Mouse (Mus musculus): ENCODE measurements around the gene Nfix. TPM values are rescaled to one million over a fixed set of nuclear protein-coding genes. Genes with fewer than 3 reads are reported as not detected.

Nfix gene
- polyA plus RNA-seq, 1 experiment, result 18.2 TPM

GRCm38 (mm10) chr8:84697166-84698130 is 102.7 kb downstream of the Nfix start:
- 79% methylated on average over 14 of the region's 14 CpGs for WGBS
- DNase-seq, result peak; percentile 64

GRCm38 (mm10) chr8:84695140-84695539 is 105.0 kb downstream of the Nfix start:
- 95% methylated on average over 6 of the region's 6 CpGs for WGBS

More at GRCm38 (mm10) chr8:84697166-84698130, 102.7 kb downstream of the Nfix start:
- H3K36me3 ChIP-seq (ENCODE audit: control insufficient read depth, insufficient read depth, low read length), result no peaks in the 10 kb centered on the region
- H3K4me1 ChIP-seq (replicated peaks; ENCODE audit: control insufficient read depth, insufficient read depth, low read length), result peaks cover 35% of the 10 kb centered on the region
- no peaks in the 10 kb centered on the region for H3K27me3 ChIP-seq (ENCODE audit: control insufficient read depth, insufficient read depth, low read length)
- H3K27ac ChIP-seq (ENCODE audit: control insufficient read depth, insufficient read depth, low read length), result no peak overlapping the region
- TF ChIP-seq POLR2A (IDR thresholded peaks at IDR 0.05; ENCODE audit: control insufficient read depth, extremely low read depth, insufficient read depth, low read length, poor library complexity), result no peak
- TF ChIP-seq CTCF (IDR thresholded peaks at IDR 0.05; ENCODE audit: borderline replicate concordance, control insufficient read depth, extremely low read depth, insufficient read depth, low read length, poor library complexity), result no peak
- no peak overlapping the region for H3K4me3 ChIP-seq (ENCODE audit: control insufficient read depth, insufficient read depth, low read length)

DNA sequence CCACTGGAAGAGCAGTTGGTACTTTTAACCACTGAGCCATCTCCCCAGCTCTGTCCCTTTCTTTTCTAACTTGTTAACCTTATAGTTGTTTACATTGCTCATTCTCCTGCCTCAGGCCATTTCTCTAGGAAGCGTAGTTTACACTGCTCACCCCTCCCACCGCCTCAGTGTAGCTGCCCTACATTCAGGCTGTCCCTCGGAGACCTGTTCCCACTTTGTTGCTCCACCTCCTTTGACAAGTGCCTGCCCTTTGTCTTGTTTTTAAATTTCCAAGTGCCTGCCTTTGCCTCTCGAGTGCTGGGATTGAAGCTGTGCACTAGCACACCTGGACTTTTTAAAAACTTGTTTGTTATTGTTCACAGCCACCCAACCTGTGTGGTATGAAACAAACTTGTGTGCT is 106.8 kb downstream of the Nfix start:
- H3K4me3 ChIP-seq (ENCODE audit: control insufficient read depth, insufficient read depth, low read length), result no peak overlapping the region
- no peak for TF ChIP-seq CTCF (IDR thresholded peaks at IDR 0.05; ENCODE audit: borderline replicate concordance, control insufficient read depth, extremely low read depth, insufficient read depth, low read length, poor library complexity)
- TF ChIP-seq POLR2A (IDR thresholded peaks at IDR 0.05; ENCODE audit: control insufficient read depth, extremely low read depth, insufficient read depth, low read length, poor library complexity), result no peak
- DNase-seq, result no peak
- 92% methylated on average over 4 of the region's 4 CpGs for WGBS
- no peaks in the 10 kb centered on the region for H3K27me3 ChIP-seq (ENCODE audit: control insufficient read depth, insufficient read depth, low read length)
- no peaks in the 10 kb centered on the region for H3K36me3 ChIP-seq (ENCODE audit: control insufficient read depth, insufficient read depth, low read length)
- no peak overlapping the region for H3K27ac ChIP-seq (ENCODE audit: control insufficient read depth, insufficient read depth, low read length)
- H3K4me1 ChIP-seq (replicated peaks; ENCODE audit: control insufficient read depth, insufficient read depth, low read length), result peaks cover 6% of the 10 kb centered on the region

More at GRCm38 (mm10) chr8:84695140-84695539, 105.0 kb downstream of the Nfix start:
- Histone ChIP-seq H3K36me3 (ENCODE audit: control insufficient read depth, insufficient read depth, low read length) (no peaks in the 10 kb centered on the region), H3K4me1 (replicated peaks; ENCODE audit: control insufficient read depth, insufficient read depth, low read length) (peaks cover 16% of the 10 kb centered on the region), H3K4me3 (ENCODE audit: control insufficient read depth, insufficient read depth, low read length) (no peak overlapping the region), H3K27me3 (ENCODE audit: control insufficient read depth, insufficient read depth, low read length) (no peaks in the 10 kb centered on the region), H3K27ac (ENCODE audit: control insufficient read depth, insufficient read depth, low read length) (no peak overlapping the region)
- TF ChIP-seq CTCF (IDR thresholded peaks at IDR 0.05; ENCODE audit: borderline replicate concordance, control insufficient read depth, extremely low read depth, insufficient read depth, low read length, poor library complexity), result no peak
- TF ChIP-seq POLR2A (IDR thresholded peaks at IDR 0.05; ENCODE audit: control insufficient read depth, extremely low read depth, insufficient read depth, low read length, poor library complexity), result no peak
- DNase-seq, result no peak

DNA sequence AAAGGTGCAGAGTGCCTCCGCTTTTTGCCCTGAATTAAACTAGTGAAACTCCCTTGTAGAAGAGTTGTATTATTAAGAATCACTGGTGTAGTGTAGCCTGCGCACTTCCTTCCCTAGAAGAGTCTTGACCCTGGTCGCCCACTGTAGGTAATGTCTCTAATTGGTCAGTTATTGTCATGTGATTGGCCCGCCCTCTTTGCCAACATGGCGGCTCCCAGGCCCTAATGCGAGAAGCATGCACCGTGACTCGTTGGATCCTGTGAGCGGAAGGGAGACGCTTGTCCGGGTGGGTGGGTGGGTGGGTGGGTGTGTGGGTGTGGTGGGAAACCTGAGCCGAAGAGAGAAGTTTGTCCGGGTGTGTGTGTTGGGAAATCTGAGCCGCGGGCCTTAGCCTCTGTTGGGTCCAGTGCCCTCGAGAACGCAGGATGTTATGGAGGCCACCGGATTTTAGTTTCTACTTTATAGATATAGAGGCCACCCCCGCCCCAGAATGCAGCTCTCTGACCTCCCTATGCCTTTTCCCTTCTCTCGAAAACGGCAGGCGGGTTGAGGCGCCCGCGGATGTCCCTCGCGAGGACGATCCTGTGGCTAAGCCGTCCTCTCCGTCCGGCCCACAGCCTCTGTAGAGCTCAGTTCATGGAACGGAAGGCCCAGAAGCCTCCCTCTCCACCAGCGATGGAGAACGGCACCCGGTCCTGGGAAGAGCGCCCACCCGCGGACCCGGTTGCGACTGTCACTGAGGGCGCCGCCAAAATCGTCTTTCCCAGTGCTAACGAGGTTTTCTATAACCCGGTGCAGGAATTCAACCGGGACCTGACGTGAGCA is 110.8 kb downstream of the Nfix start:
- TF ChIP-seq CTCF (IDR thresholded peaks at IDR 0.05; ENCODE audit: borderline replicate concordance, control insufficient read depth, extremely low read depth, insufficient read depth, low read length, poor library complexity) (no peak), POLR2A (IDR thresholded peaks at IDR 0.05; ENCODE audit: control insufficient read depth, extremely low read depth, insufficient read depth, low read length, poor library complexity) (0 out of 2 replicates have a peak, but pooled peaks have one; percentile 17)
- H3K27ac ChIP-seq (ENCODE audit: control insufficient read depth, insufficient read depth, low read length), result no peak overlapping the region
- peak overlapping the region; percentile 44 for H3K4me3 ChIP-seq (ENCODE audit: control insufficient read depth, insufficient read depth, low read length)
- no peaks in the 10 kb centered on the region for H3K27me3 ChIP-seq (ENCODE audit: control insufficient read depth, insufficient read depth, low read length)
- under 1% methylated on average over 47 of the region's 47 CpGs for WGBS
- no peaks in the 10 kb centered on the region for H3K36me3 ChIP-seq (ENCODE audit: control insufficient read depth, insufficient read depth, low read length)
- DNase-seq, result peak; percentile 90
- peaks cover 16% of the 10 kb centered on the region for H3K4me1 ChIP-seq (replicated peaks; ENCODE audit: control insufficient read depth, insufficient read depth, low read length)

DNA sequence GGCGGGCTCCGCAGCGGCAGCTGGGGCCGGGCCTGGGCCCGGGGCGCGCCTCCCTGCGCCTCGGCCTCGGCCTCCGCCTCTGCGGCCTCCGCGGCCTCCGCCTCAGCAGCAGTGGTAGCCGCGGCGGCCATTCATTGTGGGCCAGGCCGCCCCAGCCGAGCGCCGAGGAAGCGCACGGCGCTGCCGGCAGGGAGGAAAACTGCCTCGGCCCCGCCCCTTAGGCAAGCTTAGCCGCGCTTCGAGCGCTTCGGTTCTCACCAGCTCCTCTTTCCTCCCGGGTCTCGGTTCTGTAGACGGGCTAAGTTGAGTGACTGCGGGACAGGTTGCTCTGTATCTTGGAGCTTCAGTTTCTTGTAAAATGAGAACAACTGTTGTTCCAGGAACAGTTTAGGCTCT is 112.4 kb downstream of the Nfix start, which contains the start of gene Nacc1:
Nacc1 (minus strand) TSS at position 158 of the 396 bp plus-strand sequence.
- WGBS, result 0% methylated on average over 26 of the region's 37 CpGs
- peak; percentile 61 for TF ChIP-seq POLR2A (IDR thresholded peaks at IDR 0.05; ENCODE audit: control insufficient read depth, extremely low read depth, insufficient read depth, low read length, poor library complexity)
- peak; percentile 50; the same call in 1 of the 2 replicates for TF ChIP-seq CTCF (IDR thresholded peaks at IDR 0.05; ENCODE audit: borderline replicate concordance, control insufficient read depth, extremely low read depth, insufficient read depth, low read length, poor library complexity)
- H3K4me1 ChIP-seq (replicated peaks; ENCODE audit: control insufficient read depth, insufficient read depth, low read length), result peaks cover 16% of the 10 kb centered on the region
- peak within 1 kb of the TSS; percentile 97 for H3K4me3 ChIP-seq (ENCODE audit: control insufficient read depth, insufficient read depth, low read length)
- peak; percentile 90 for DNase-seq
- no peaks in the 10 kb centered on the region for H3K36me3 ChIP-seq (ENCODE audit: control insufficient read depth, insufficient read depth, low read length)
- peak within 1 kb of the TSS; percentile 2; the same call in 1 of the 2 replicates for H3K27ac ChIP-seq (ENCODE audit: control insufficient read depth, insufficient read depth, low read length)
- no peaks in the 10 kb centered on the region for H3K27me3 ChIP-seq (ENCODE audit: control insufficient read depth, insufficient read depth, low read length)

Data from thymus, adult 2 months (tissue).